Mouse (Mus musculus) cortical plate, adult 2 months (tissue): ENCODE measurements around the gene Slc39a13.

ENCODE experiments used
- CTCF ChIP-seq: fragments of 200-500 bp; IDR thresholded peaks from 2 replicates; pipeline ENCODE4 v1.5.1; 2011; ENCODE audit warnings: mild to moderate bottlenecking, control low read depth, low read length; ENCODE audit not compliant: insufficient read depth; ENCODE audit errors: extremely low read depth
- POLR2A ChIP-seq: fragments of 200-500 bp; IDR thresholded peaks from 2 replicates; pipeline ENCODE4 v1.6.1; 2011; ENCODE audit warnings: mild to moderate bottlenecking, low read length, control low read depth; ENCODE audit not compliant: insufficient read depth; ENCODE audit errors: extremely low read depth

DNA sequence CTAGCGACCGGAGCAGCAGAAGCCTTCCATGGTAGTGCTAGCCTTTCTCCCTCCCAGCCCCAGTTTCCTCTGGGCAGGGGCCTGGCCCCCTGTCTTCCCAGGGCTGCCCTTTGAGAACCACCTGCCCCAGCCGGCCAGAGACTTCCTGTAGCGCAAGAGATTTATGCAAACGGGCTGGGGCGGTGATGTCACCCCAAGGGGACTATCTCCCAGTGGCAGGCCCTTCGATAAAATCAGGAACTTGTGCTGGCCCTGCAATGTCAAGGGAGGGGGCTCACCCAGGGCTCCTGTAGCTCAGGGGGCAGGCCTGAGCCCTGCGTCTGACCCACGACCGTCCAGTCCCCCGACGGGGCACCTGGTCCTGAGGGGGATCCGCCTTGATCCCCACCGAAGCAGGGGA is 26.3 kb upstream of the Slc39a13 start:
- TF ChIP-seq POLR2A (no peak), CTCF (no peak)
